Mouse (Mus musculus): ENCODE data around the gene Gramd1a. TPM values are rescaled to one million over a fixed set of nuclear protein-coding genes. Genes with fewer than 3 reads are reported as not detected.
A peak's percentile ranks its signal among the peaks of the same experiment; 100 is the strongest.

Gramd1a gene
- polyA plus RNA-seq, 1 experiment from 2014 or later, result 51.4 TPM

DNA sequence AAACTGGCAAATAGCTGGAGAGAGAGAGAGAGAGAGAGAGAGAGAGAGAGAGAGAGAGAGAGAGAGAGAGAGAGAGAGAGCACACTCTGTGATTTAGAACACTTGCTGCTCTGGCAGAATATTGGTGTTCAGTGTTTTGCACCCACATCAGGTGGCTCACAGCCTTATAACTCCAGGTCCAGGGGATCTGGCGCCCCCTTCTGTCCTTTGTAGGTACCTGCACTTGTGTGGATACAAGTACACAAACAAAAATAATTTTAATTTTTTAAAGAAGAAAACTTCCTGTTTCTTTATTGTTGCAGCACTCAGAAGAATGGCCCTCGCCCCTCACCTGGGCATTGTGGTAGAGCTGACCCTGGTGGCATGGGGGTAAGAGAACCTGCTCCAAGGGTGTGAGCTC lies 16.5 kb upstream of the Gramd1a start:
- Histone ChIP-seq H3K27me3 (ENCODE audit: control insufficient read depth, insufficient read depth, low read length) (0 out of 2 replicates have a peak, but pooled peaks cover under 1% of the 10 kb centered on the region), H3K9ac (ENCODE audit: low read length) (no peak overlapping the region), H3K4me3 (ENCODE audit: control insufficient read depth in 1 of 2, insufficient read depth in 1 of 2, low read depth in 1 of 2, low read length in 2 of 2) (no peak overlapping the region), H3K36me3 (ENCODE audit: control insufficient read depth, insufficient read depth, low read length) (no peaks in the 10 kb centered on the region), H3K9me3 (ENCODE audit: control insufficient read depth, low read length) (no peaks in the 10 kb centered on the region), H3K27ac (replicated peaks in 1 of 2; ENCODE audit: control insufficient read depth in 1 of 2, insufficient read depth in 1 of 2, low read depth in 2 of 2, low read length in 2 of 2) (no peak overlapping the region), H3K4me2 (ENCODE audit: low read length) (no peak overlapping the region), H3K4me1 (ENCODE audit: control insufficient read depth in 2 of 2, insufficient read depth in 2 of 2, low read length in 2 of 2) (peaks cover 0 to 4% of the 10 kb centered on the region in 2 experiments; a peak in 1 of 4 replicates)
- 15% methylated on average over 2 of the region's 2 CpGs for WGBS
- ATAC-seq (ENCODE audit: insufficient number of reproducible peaks, insufficient read depth, low FRiP score, low read depth), result no peak

DNA sequence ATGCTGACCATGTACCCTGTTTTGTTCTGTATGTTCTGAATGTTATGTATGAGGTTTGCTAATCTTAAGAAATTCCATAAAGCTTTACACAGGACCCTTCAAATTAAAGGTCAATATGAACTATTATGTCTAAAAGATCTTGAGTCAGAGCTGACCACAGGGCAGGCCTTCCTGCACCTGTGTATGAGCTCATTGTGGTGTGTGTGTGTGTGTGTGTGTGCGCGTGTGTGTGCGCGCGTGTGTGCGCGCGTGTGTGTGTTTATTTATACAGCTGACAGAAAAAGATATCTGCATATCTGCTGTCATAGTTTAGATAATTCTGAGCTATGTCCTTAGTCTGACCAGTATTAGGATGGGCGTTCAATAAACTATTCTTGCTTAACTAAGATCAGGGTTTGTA lies 14.8 kb upstream of the Gramd1a start:
- WGBS, result 88% methylated on average over 9 of the region's 9 CpGs
- H3K27me3 ChIP-seq (ENCODE audit: control insufficient read depth, insufficient read depth, low read length), result no peaks in the 10 kb centered on the region

DNA sequence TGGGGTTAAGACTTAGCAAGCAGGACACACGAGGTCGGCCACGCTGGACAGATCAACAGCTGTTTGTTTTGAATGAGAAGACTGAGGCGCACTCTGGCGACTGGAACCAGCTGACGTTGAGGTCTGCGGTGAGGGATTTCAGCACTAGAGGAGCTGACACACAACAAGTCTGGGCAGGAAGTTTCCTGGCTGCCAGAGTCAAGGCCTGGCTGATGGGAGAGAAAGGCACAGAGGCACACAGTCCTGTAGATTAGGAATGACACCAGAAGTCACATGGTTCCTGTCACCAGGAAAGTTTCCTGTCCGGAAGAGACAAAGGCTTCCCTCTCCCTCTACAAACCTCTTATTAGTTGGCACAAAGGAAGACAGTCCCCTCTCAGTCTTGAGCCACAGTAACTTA lies 12.7 kb upstream of the Gramd1a start:
- Histone ChIP-seq H3K4me3 (ENCODE audit: control insufficient read depth in 1 of 2, insufficient read depth in 1 of 2, low read depth in 1 of 2, low read length in 2 of 2) (no peak overlapping the region), H3K27ac (replicated peaks in 1 of 2; ENCODE audit: control insufficient read depth in 1 of 2, insufficient read depth in 1 of 2, low read depth in 2 of 2, low read length in 2 of 2) (peak overlapping the region; percentile 20 to 54; a peak in 3 of 4 replicates)
- 24% methylated on average over 8 of the region's 8 CpGs for WGBS

More for the DNA sequence above, 14.8 kb upstream of the Gramd1a start:
- Histone ChIP-seq H3K4me1 (ENCODE audit: control insufficient read depth in 2 of 2, insufficient read depth in 2 of 2, low read length in 2 of 2) (peaks cover 0 to 4% of the 10 kb centered on the region in 2 experiments; a peak in 1 of 4 replicates), H3K27ac (replicated peaks in 1 of 2; ENCODE audit: control insufficient read depth in 1 of 2, insufficient read depth in 1 of 2, low read depth in 2 of 2, low read length in 2 of 2) (no peak overlapping the region), H3K9me3 (ENCODE audit: control insufficient read depth, low read length) (no peaks in the 10 kb centered on the region), H3K9ac (ENCODE audit: low read length) (no peak overlapping the region), H3K4me2 (ENCODE audit: low read length) (no peak overlapping the region), H3K4me3 (ENCODE audit: control insufficient read depth in 1 of 2, insufficient read depth in 1 of 2, low read depth in 1 of 2, low read length in 2 of 2) (no peak overlapping the region), H3K36me3 (ENCODE audit: control insufficient read depth, insufficient read depth, low read length) (no peaks in the 10 kb centered on the region)
- no peak for ATAC-seq (ENCODE audit: insufficient number of reproducible peaks, insufficient read depth, low FRiP score, low read depth)

DNA sequence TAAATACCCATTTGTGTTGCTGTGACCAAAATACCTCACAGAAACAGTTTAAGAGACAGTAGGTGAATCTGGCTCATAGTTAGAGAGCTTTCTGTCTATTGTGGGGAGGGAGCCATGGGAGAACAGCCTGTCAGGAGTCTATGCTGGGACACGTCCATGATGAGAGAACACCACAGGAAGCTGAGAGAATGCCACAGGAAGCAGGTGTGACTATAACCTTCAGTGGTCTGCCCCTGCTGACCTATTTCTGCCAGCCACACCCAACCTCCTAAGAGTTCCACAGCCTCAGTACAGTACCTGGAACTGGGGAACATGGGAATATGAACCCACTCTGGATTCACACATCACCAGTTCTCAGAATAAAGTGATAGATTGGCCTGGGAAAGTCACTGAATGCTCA lies 9.1 kb upstream of the Gramd1a start:
- ATAC-seq (ENCODE audit: insufficient number of reproducible peaks, insufficient read depth, low FRiP score, low read depth), result no peak
- WGBS, result 59% methylated on average over 1 of the region's 1 CpGs
- no peaks in the 10 kb centered on the region for H3K9me3 ChIP-seq (ENCODE audit: control insufficient read depth, low read length)
- H3K9ac ChIP-seq (ENCODE audit: low read length), result no peak overlapping the region
- no peaks in the 10 kb centered on the region for H3K27me3 ChIP-seq (ENCODE audit: control insufficient read depth, insufficient read depth, low read length)
- H3K4me1 ChIP-seq (ENCODE audit: control insufficient read depth in 2 of 2, insufficient read depth in 2 of 2, low read length in 2 of 2), result peaks cover 0 to 4% of the 10 kb centered on the region in 2 experiments; a peak in 1 of 4 replicates
- no peak overlapping the region for H3K27ac ChIP-seq (replicated peaks in 1 of 2; ENCODE audit: control insufficient read depth in 1 of 2, insufficient read depth in 1 of 2, low read depth in 2 of 2, low read length in 2 of 2)
- no peak overlapping the region for H3K4me3 ChIP-seq (ENCODE audit: control insufficient read depth in 1 of 2, insufficient read depth in 1 of 2, low read depth in 1 of 2, low read length in 2 of 2)
- H3K4me2 ChIP-seq (ENCODE audit: low read length), result no peak overlapping the region
- no peaks in the 10 kb centered on the region for H3K36me3 ChIP-seq (ENCODE audit: control insufficient read depth, insufficient read depth, low read length)

More for the DNA sequence above, 12.7 kb upstream of the Gramd1a start:
- Histone ChIP-seq H3K4me2 (ENCODE audit: low read length) (no peak overlapping the region), H3K9me3 (ENCODE audit: control insufficient read depth, low read length) (no peaks in the 10 kb centered on the region), H3K36me3 (ENCODE audit: control insufficient read depth, insufficient read depth, low read length) (no peaks in the 10 kb centered on the region), H3K4me1 (ENCODE audit: control insufficient read depth in 2 of 2, insufficient read depth in 2 of 2, low read length in 2 of 2) (peaks cover 0 to 4% of the 10 kb centered on the region in 2 experiments; a peak in 1 of 4 replicates), H3K9ac (ENCODE audit: low read length) (no peak overlapping the region), H3K27me3 (ENCODE audit: control insufficient read depth, insufficient read depth, low read length) (no peaks in the 10 kb centered on the region)
- ATAC-seq (ENCODE audit: insufficient number of reproducible peaks, insufficient read depth, low FRiP score, low read depth), result peak; percentile 73

DNA sequence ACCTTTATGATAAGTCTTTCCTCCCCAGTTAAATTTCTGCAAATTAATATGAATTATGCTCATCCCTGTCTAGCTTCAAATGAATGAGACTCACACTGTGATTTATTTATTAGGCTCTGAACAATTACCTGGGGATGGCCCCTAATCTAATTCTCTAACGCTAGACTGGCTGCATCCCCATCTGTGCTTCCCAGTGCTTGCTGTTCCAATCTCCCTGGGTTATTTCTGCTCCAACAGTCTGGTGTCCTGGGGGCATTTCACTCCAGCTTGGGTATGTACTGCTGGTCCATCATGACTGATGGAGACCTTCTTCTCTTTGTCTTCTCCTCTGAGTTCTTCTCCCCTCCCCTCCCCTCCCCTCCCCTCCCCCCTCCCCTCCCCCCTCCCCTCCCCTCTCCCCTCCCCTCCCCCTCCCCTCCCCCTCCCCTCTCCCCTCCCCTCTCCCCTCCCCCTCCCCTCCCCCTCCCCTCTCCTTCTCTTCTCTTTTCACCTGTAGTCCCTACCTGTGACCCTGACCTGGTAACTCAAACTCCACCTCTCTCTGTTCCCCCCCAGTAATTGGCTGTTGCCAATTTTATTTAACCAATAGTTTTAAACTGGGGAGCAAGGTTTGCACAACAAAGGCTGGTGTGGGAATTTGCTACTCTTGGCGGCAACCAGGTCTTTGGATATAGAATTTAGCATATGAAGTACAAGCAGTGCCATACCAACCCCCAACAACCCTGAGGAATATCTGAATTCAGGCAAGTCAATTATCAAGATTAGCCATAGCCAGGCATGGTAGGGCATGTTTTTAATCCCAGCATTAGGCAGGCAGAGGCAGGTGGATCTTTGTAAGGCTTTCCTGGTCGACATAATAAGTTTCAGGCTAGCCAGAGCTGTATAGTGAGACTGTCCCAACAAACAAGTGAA lies 8.2 kb upstream of the Gramd1a start:
- Histone ChIP-seq H3K4me1 (ENCODE audit: control insufficient read depth in 2 of 2, insufficient read depth in 2 of 2, low read length in 2 of 2) (peaks cover 0 to 4% of the 10 kb centered on the region in 2 experiments; a peak in 1 of 4 replicates), H3K27me3 (ENCODE audit: control insufficient read depth, insufficient read depth, low read length) (no peaks in the 10 kb centered on the region), H3K9me3 (ENCODE audit: control insufficient read depth, low read length) (no peaks in the 10 kb centered on the region), H3K4me2 (ENCODE audit: low read length) (no peak overlapping the region), H3K27ac (replicated peaks in 1 of 2; ENCODE audit: control insufficient read depth in 1 of 2, insufficient read depth in 1 of 2, low read depth in 2 of 2, low read length in 2 of 2) (no peak overlapping the region), H3K4me3 (ENCODE audit: control insufficient read depth in 1 of 2, insufficient read depth in 1 of 2, low read depth in 1 of 2, low read length in 2 of 2) (no peak overlapping the region), H3K36me3 (ENCODE audit: control insufficient read depth, insufficient read depth, low read length) (no peaks in the 10 kb centered on the region), H3K9ac (ENCODE audit: low read length) (no peak overlapping the region)
- no peak for ATAC-seq (ENCODE audit: insufficient number of reproducible peaks, insufficient read depth, low FRiP score, low read depth)
- WGBS, result 57% methylated on average over 3 of the region's 3 CpGs

GRCm38 (mm10) chr7:31162324-31162723 lies 6.6 kb upstream of the Gramd1a start:
- Histone ChIP-seq H3K27me3 (ENCODE audit: control insufficient read depth, insufficient read depth, low read length) (no peaks in the 10 kb centered on the region), H3K9me3 (ENCODE audit: control insufficient read depth, low read length) (no peaks in the 10 kb centered on the region)

DNA sequence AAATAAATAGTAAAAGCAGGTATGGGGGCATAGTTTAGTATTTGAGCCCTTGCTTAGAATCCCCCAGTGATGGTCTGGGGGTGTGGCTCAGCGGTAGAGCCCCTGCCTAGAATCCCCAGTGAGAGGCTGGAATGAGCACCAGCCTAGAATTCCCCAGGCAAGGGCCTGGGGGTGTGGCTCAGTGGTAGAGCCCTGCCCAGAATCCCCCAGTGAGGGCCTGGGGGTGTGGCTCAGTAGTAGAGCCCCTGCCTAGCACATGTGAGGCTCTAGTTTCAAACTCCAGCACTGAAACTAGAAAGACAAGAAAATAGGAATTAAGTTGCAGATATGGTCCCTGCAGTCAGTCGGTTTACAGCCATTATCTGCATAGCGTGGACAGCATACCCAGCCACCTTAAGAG lies 6.1 kb upstream of the Gramd1a start:
- Histone ChIP-seq H3K4me1 (ENCODE audit: control insufficient read depth in 2 of 2, insufficient read depth in 2 of 2, low read length in 2 of 2) (no peaks in the 10 kb centered on the region; a peak in 1 of 4 replicates), H3K4me3 (ENCODE audit: control insufficient read depth in 1 of 2, insufficient read depth in 1 of 2, low read depth in 1 of 2, low read length in 2 of 2) (no peak overlapping the region), H3K27ac (replicated peaks in 1 of 2; ENCODE audit: control insufficient read depth in 1 of 2, insufficient read depth in 1 of 2, low read depth in 2 of 2, low read length in 2 of 2) (no peak overlapping the region), H3K9me3 (ENCODE audit: control insufficient read depth, low read length) (no peaks in the 10 kb centered on the region), H3K9ac (ENCODE audit: low read length) (no peak overlapping the region), H3K27me3 (ENCODE audit: control insufficient read depth, insufficient read depth, low read length) (no peaks in the 10 kb centered on the region), H3K4me2 (ENCODE audit: low read length) (no peak overlapping the region), H3K36me3 (ENCODE audit: control insufficient read depth, insufficient read depth, low read length) (no peaks in the 10 kb centered on the region)
- 47% methylated on average over 3 of the region's 3 CpGs for WGBS
- ATAC-seq (ENCODE audit: insufficient number of reproducible peaks, insufficient read depth, low FRiP score, low read depth), result no peak

More at GRCm38 (mm10) chr7:31162324-31162723, 6.6 kb upstream of the Gramd1a start:
- H3K36me3 ChIP-seq (ENCODE audit: control insufficient read depth, insufficient read depth, low read length), result no peaks in the 10 kb centered on the region
- H3K4me1 ChIP-seq (ENCODE audit: control insufficient read depth in 2 of 2, insufficient read depth in 2 of 2, low read length in 2 of 2), result no peaks in the 10 kb centered on the region; a peak in 1 of 4 replicates
- no peak overlapping the region for H3K27ac ChIP-seq (replicated peaks in 1 of 2; ENCODE audit: control insufficient read depth in 1 of 2, insufficient read depth in 1 of 2, low read depth in 2 of 2, low read length in 2 of 2)
- no peak overlapping the region for H3K9ac ChIP-seq (ENCODE audit: low read length)
- 67% methylated on average over 11 of the region's 11 CpGs for WGBS
- no peak overlapping the region for H3K4me2 ChIP-seq (ENCODE audit: low read length)
- H3K4me3 ChIP-seq (ENCODE audit: control insufficient read depth in 1 of 2, insufficient read depth in 1 of 2, low read depth in 1 of 2, low read length in 2 of 2), result no peak overlapping the region
- no peak for ATAC-seq (ENCODE audit: insufficient number of reproducible peaks, insufficient read depth, low FRiP score, low read depth)

Data from heart, embryonic 14.5 days (tissue).